Mouse (Mus musculus) megakaryocyte, adult 5-6 weeks (primary cell): Measurements from ENCODE around the gene Efhd1. TPM values are rescaled to one million over a fixed set of nuclear protein-coding genes. Genes with fewer than 3 reads are reported as not detected.

ENCODE experiments used
- ATAC-seq: 2 replicates; pipeline ENCODE4 v1.8.0; 2016; ENCODE audit warnings: mild to moderate bottlenecking, inconsistent platforms; ENCODE audit not compliant: poor library complexity, severe bottlenecking
- total RNA-seq, 2 experiments: library from RNA; stranded (forward) in 1 of 2; stranded (reverse) in 1 of 2; fragments of 153-499, 151-499 nt in 1 of 2; fragments of 221-1000, 200-1000 nt in 1 of 2; gene quantifications; 2 replicates each; pipeline versions ENCODE4 v1.2.3 to v1.2.4; 2015 to 2017

Efhd1 gene
- total RNA-seq, 2 experiments from 2014 or later, result 0.07 TPM; not detected in 1

DNA sequence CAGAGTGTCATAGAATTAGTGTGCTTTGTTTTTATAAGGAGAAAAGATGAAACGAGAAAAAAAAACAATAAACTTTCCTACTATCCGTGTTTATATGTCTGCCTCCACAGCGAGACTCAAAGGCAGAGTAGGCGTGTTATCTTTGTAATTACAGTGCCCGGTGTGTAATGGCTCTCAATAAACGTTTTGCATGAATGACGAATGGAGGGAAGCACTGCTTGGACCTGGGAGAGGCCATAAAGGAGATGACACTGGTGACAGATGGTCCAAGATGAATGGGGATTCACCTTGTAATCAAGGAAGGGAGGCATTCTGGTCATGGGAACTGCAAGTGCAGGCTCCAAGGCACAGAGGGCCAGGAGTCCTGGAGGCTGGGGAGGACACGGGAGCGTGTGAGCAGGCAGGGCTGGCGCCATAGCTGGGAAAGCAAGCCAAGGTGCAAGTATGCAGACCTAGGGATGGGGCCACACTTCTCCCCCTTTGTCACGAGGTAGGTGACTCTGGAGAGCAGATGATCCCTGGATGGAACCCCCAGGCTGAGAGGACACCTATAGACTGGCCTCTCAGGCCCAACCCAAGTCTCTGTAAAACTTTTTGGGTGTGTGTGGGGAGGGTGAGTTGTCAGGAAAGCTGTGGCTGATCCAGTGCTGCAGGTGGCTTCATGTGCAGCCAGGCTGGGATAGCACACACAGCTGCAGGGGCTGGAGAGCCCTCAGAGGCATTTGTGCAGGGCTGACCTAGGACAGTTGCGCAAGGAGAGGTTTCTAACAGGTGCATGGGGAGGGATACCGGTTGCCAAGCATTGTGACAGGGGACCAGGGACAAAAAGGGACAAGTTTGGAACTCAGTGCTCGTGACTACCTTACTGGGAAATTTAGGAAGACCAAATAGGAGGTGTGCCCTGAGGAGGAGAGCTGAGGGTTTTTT lies 36.5 kb downstream of the Efhd1 start:
- ATAC-seq, result no peak

DNA sequence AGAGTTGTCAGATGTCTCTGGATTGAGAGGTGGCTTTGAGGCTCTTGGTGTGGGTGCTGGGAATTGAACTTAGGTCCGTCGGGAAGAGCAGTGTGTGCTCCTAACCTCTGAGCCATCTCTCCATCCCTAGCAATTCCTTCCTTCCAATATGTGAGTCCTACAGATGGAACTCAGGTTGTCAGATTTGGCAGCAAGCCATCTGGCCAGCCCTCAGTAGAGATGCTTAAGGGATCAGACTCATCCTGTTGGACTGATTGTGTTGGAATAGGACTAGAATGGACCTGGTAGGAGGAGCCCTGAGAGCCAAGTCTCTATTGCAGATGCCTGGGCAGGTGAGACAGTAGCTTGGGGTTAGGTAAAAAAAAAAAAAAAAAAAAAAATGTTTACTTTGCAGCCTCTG lies 37.8 kb downstream of the Efhd1 start:
- no peak for ATAC-seq

DNA sequence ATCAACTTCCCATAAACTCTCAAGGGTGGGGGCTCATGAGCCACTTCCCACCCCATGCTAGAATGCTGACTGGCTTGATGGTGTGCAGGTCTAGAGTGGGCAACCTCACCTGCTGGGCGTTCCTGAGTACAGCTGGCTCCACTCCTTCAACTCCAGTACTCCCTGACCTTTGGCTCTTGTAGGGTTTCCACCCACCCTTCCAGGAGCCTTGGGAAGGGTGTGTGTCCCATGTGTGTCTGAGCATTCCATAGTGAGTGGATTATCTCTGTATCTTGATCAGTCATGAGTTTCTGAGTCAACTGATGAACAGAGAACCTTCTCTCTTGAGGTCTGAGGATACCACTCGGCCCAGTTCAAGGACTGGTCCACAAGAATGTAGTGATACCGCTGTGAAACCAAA lies 44.8 kb downstream of the Efhd1 start:
- ATAC-seq, result no peak

DNA sequence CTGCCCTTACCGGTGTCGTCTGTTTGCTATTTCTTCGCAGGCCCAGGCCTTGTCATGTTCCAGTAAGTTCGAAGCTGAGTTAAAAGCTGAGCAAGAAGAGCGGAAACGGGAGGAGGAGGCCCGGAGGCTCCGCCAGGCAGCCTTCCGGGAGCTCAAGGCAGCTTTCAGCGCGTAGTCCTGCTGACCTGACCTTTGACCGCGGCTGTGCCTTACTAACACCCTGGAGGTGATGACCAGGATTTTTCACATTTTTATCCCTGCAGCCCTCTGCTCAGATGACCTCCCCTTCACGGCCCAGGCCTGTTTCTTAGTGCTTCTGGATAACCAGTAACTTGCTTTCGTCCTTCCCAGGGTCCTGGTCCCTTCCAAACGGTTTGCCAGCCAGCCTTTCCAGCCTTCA lies 45.5 kb downstream of the Efhd1 start:
- ATAC-seq, result no peak

DNA sequence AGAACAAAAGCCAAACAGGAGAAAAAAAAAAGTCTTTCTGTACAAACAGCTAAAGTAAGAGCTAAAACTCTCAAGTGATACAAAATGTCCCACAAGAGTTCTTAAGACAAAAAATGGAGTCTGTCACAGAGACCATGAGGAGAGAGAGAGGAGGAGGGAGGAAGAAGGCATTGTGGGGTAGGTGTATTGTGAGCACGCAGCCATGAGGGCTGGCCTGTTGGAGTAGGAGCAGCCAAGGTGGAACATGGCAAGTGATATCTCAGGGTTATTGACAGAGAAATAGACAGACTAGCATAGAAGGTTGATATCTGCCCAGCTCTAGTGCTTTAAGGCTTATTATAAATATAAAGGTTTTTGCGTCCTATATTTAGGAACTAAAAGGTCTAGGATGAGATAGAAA lies 48.5 kb downstream of the Efhd1 start:
- ATAC-seq, result no peak

DNA sequence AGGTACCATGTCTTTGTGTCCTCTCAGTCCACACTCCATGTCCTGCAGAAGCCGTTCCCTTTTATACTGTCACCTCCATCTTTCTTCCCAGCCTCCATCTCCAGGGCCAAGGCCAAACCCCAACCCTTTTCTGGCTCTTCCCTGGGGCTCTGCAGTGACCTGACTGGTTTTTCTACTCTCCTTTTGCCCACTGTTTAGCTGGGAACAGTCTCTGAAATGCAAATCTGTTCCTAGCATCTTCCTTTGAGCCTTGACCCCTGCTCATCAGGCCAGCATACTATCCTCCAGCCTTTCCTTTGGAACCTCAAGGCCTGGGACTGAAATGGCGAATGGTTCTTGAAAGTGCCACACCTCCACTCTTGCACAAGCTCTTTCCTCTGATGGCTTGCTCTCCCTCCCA lies 49.0 kb downstream of the Efhd1 start:
- ATAC-seq, result no peak

DNA sequence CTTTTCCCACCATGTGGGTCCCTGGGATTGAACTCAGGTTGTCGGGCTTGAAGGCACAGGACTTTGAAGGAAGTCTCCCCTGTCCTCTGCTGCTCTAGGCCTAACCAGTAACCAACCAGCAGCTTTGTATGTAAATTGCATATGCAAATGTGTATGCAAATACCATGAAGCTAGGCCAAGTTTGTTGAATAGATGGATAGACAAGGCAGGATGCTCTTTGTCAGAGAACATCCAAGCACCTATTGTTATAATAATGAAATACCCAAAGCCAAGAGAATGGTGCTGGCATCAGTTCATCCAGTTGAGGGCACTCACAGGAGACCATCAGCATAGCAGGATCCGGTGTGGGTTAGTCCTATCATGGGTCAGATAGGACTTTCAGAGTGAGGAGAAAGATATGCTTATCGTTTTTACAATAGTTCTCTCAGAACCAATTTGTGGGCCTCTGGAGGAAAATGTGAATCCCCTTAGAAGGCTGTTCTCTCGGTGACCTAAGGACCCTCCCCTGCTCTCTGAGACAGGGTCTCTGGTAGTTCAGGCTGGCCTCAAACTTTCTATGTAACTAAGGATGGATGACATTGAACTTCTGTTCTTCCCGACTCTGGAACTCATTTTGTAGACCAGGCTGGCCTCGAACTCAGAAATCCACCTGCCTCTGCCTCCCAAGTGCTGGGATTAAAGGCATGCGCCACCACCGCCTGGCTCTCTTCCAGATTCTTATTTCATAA lies 49.8 kb downstream of the Efhd1 start:
- ATAC-seq, result no peak

DNA sequence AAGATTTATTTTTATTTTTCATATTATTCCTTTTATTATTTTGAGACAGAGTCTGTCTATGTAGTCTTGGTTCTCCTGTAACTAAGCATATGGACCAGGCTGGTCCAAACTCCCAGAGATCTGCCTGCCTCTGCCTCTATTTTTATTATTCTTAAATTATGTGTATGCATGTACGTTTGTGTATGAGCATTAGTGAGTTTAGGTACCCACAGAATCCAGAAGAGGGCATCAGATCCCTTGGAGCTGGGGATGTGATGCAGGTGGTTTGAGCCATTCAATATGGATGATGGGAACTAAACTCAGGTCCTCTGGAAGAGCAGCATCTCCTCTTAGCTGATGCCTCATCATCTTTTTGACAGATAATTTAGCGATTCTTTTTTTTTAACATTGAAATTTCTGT lies 51.3 kb downstream of the Efhd1 start:
- no peak for ATAC-seq

DNA sequence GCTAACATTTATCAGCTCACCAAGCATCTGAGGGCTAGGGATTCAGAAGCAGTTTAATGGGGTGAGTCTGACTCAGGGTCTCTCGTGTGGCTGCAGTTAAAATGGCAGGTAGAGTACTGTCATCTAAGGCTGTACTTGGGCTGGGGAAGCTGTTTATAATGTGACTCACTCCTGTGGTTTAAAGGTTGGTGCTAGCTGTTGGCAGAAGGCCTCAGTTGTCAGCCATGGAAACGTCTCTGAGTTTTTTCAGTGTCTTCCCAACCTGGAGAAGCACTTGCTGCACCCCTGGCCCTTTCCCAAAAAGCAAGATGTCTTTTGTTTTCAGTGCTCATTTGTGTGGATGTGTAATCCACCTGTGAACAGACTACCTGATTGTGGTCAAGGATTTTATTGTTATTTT lies 51.7 kb downstream of the Efhd1 start:
- ATAC-seq, result no peak

DNA sequence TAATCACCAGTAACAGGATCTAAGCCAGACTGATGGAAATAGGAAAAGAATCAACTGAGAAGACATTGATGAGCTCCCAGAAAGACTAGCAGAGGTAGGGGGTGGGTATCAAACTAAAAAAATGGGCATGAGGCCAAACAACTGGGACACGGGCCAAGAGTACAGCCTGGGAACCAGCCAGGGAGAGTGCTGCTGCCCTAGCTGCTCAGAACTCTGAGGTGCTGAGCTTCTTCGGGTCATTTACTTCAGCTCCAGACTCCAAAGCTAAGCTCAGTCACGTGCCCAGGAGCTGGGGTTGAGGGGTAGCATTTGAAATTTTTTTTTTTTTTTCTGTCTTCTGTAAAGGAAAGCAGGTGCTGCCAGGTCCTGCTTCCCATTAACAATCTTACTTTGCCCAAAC lies 52.5 kb downstream of the Efhd1 start:
- no peak for ATAC-seq

DNA sequence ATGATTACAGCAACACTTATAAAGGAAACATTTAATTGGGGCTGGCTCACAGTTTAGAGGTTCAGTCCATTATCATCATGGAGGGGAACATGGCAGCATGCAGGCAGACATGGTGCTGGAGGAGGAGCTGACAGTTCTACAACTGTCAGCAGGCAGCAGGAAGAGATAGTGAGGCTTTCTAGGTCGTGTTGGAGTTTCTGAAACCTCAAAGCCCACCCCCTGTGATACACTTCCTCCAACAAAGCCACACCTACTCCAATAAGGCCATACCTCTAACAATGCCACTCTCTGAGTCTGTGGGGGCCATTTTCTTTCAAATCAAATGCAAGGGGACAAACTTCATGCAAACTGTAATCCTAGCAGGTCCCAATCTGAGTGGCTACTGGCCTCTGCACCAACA lies 56.9 kb downstream of the Efhd1 start:
- no peak for ATAC-seq

DNA sequence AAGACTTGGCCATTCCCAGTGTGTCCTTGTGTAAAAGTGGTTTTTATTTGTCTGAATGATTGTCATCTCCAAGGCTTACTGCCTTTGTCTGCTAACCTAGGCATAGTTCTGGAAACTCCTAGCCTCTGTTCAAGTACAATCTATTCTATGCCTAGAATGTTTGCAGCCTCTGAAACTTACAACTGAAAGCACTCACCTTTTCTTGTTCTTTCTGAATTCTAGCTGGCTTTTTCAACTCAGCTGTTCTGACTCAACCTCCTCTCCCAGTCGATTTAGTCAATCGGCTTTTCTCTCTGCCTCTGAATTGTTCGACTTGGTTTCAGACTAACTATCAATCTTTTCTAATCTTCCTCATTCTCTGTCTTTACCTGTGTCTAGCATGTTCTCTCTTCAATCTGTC lies 58.6 kb downstream of the Efhd1 start:
- no peak for ATAC-seq

DNA sequence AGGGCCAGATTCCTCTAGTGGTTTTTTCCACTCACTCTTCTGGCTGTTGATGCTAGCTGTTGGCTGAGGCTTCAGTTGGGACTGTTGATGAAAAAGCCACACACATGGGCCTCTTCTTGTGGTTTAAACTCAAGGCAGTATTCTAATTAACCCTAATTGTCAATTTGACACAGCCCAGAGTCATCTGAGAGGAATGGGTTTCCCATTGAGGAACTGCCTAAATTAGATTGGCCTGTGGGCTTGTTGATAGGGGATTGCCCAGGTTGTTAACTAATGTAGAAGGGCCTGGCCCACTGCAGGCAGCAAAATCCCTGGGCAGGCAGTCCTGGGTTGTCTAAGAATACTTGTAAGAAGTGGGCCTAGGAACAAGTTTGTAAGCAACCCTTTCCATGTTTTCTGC lies 60.5 kb downstream of the Efhd1 start:
- no peak for ATAC-seq

DNA sequence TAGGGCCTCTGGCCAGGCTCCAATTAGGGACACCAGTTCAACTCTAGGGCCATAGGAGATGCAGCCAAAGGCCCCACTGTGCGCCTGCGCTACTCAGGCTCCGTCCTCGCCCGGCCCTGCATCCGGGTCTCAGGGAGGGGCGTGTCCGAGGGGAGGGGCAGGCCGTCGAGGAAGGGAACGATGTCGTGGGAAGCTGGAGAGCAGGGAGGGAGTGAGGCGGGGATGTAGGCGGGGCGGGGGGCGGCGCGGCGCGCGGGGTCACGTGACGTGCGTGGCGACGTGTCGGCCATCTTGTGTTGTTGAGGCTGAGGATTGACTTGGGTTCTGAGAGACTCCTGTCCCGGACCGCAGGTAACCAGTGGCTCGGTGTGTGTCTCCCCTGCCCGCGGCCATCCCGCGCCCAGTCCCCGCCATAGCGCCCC lies 62.6 kb downstream of the Efhd1 start, which contains the start of gene Gigyf2:
Gene Gigyf2, plus strand, starts transcription at position 257 of the 422 bp plus-strand sequence.
- peak; percentile 100 for ATAC-seq

DNA sequence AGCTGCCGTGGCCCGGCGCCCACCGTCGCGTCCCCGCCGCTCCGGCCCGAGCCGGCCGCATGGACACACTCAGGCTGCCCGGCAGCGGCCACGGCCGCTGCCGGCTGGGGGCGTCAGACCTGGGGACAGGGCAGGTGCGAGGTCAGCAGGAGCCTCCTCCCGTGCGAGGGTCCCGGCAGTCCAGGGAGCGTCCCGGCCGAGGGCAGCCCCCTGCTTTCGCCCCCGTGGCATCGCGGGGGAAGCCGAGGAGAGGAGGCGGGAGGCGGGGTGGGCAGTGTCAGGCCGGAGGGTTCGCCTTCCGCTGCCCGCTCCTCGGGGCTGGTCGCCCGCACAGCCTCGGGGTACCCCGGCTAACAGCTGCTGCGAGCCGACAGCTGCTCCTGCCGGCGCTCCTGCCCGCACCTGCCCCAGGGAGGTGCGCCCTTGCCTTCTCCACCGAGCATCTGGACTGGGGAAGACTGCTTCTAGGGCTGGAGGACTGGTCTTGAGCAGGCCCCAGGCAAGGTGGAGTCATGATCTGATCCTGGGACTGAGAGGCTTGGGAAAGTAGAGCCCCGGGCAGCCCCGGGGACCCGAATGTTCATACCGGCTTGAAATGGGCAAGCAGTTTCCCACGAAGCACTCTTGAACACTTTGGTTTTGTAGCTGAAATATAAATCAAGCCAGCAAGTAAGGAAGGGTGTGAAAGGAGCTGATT lies 63.1 kb downstream of the Efhd1 start:
- ATAC-seq, result peak; percentile 27

DNA sequence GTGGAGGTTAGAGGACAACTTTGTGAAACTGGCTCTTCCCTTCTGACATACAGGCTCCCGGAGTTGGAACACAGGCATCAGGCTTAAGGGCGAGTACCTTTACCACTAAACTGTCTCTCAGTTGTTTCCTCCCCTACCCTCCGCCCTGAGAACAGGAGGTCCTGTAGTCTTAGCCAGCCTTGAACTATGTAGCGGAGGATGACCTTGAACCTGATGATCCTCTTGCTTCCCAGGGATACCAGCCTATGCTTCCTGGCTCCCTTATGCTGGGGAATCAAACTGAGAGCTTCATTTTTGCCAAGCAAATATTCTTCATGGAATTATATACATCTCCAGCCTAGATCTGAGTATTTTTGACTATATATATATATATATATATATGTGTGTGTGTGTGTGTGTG lies 67.6 kb downstream of the Efhd1 start:
- ATAC-seq, result no peak

DNA sequence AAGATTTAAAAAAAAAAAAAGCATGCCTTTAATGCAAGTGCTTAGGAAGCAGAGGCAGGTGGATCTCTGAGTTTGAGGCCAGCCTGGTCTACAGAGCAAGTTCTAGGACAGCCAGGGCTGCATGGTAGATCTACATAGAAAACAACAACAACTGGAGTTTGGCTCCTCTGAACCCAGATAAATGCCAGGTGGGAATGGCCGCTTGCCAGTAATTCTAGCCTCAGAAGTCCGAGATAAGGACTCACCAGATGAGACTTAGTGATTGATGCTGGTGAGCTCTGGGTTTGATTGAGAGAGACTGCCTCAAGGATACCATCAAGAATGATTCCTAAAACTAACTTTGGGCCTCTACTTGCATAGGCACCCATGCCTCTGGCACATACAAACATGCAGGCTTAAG lies 86.4 kb downstream of the Efhd1 start:
- ATAC-seq, result no peak

DNA sequence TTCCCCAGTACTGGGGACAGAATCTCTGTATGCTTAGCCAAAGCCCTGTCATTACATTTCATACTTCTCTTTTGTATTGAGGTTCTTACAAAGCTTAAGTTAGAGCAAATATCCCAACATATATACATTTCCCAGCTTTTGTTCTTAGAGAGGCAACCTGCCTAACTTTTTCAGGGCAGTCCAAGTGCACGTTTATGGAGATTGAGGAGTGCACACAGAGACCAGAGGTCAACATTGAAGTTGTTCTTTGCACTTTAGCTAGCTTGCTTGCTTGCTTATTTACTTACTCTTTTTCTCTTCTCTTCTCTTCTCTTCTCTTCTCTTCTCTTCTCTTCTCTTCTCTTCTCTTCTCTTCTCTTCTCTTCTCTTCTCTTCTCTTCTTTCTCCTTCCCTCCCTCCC lies 96.1 kb downstream of the Efhd1 start:
- ATAC-seq, result no peak
